ENCODE assay signal across 19 mouse cellular contexts in genomic region chr1:144075991-144076390, GRCm38 (mm10).
DNase-seq lines count a peak whose midpoint lies in the region; ATAC-seq lines count a peak whose summit lies in the region.
"Had no signal": no experiment of that assay in that cellular context is flagged by ENCODE, and none has a peak within 500 bp of the region (broad histone marks: within the 10 kb centered on the region; RNA-seq: fewer than 3 reads in every experiment).

No protein-coding gene starts in this region.

- no peaks in the 10 kb centered on the region for H3K9me3 ChIP-seq in hindbrain, embryonic 16.5 days (ENCODE audit: control insufficient read depth, low read length)
- no peaks in the 10 kb centered on the region for H3K9me3 ChIP-seq in hindbrain, embryonic 11.5 days (ENCODE audit: control insufficient read depth, low read length)
- H3K9me3 ChIP-seq: embryonic facial prominence, embryonic 15.5 days; forebrain, embryonic 13.5 days; hindbrain, embryonic 15.5 days; lung, embryonic 15.5 days had no signal

- no peak overlapping the region for H3K9ac ChIP-seq in hindbrain, embryonic 16.5 days (ENCODE audit: low read depth, low read length)
- no peak overlapping the region for H3K9ac ChIP-seq in hindbrain, embryonic 11.5 days (ENCODE audit: low read depth, low read length)
- H3K9ac ChIP-seq: embryonic facial prominence, embryonic 15.5 days; forebrain, embryonic 13.5 days; hindbrain, embryonic 15.5 days; lung, embryonic 15.5 days had no signal

- H3K4me1 ChIP-seq in hindbrain, embryonic 16.5 days (ENCODE audit: control insufficient read depth, insufficient read depth, low read depth, low read length) = no peaks in the 10 kb centered on the region
- no peaks in the 10 kb centered on the region for H3K4me1 ChIP-seq in hindbrain, embryonic 11.5 days (replicated peaks; ENCODE audit: control insufficient read depth, insufficient read depth, low read length)
- H3K4me1 ChIP-seq: embryonic facial prominence, embryonic 15.5 days; forebrain, embryonic 13.5 days; hindbrain, embryonic 15.5 days; lung, embryonic 15.5 days had no signal

- 93% methylated on average over 4 of the region's 4 CpGs for WGBS in hindbrain, embryonic 16.5 days
- 86% methylated on average over 4 of the region's 4 CpGs for WGBS in hindbrain, embryonic 11.5 days

- H3K27ac ChIP-seq in hindbrain, embryonic 16.5 days (ENCODE audit: low read depth, low read length) = no peak overlapping the region
- no peak overlapping the region for H3K27ac ChIP-seq in hindbrain, embryonic 11.5 days (ENCODE audit: low read depth, low read length)
- H3K27ac ChIP-seq: embryonic facial prominence, embryonic 15.5 days; forebrain, embryonic 13.5 days; hindbrain, embryonic 15.5 days; lung, embryonic 15.5 days; macrophage had no signal

- H3K36me3 ChIP-seq in hindbrain, embryonic 16.5 days (ENCODE audit: control insufficient read depth, insufficient read depth, low read length) = no peaks in the 10 kb centered on the region
- no peaks in the 10 kb centered on the region for H3K36me3 ChIP-seq in hindbrain, embryonic 11.5 days (ENCODE audit: control insufficient read depth, insufficient read depth, low read length)
- H3K36me3 ChIP-seq: embryonic facial prominence, embryonic 15.5 days; hindbrain, embryonic 15.5 days; lung, embryonic 15.5 days had no signal

- no peak overlapping the region for H3K4me2 ChIP-seq in hindbrain, embryonic 16.5 days (ENCODE audit: low read length)
- H3K4me2 ChIP-seq in hindbrain, embryonic 11.5 days (replicated peaks; ENCODE audit: low read depth, low read length) = no peak overlapping the region
- H3K4me2 ChIP-seq: embryonic facial prominence, embryonic 15.5 days; forebrain, embryonic 13.5 days; hindbrain, embryonic 15.5 days; lung, embryonic 15.5 days had no signal

- ATAC-seq in common myeloid progenitor, adult 5-6 weeks (replicated peaks; ENCODE audit: low read depth, poor library complexity, severe bottlenecking) = peak; percentile 96
- ATAC-seq in hematopoietic stem cell, adult 5-6 weeks (replicated peaks in 1 of 2; ENCODE audit: insufficient read depth in 1 of 2, low FRiP score in 2 of 2, low TSS enrichment in 1 of 2, low read depth in 1 of 2, poor library complexity in 2 of 2, severe bottlenecking in 2 of 2) = peak; percentile 17 to 51; a peak in 2 of 4 replicates
- no peak for ATAC-seq in hindbrain, embryonic 16.5 days
- ATAC-seq in hindbrain, embryonic 11.5 days (ENCODE audit: low FRiP score) = no peak
- ATAC-seq: forebrain, embryonic 13.5 days had no signal

- no peaks in the 10 kb centered on the region for H3K27me3 ChIP-seq in hindbrain, embryonic 16.5 days (replicated peaks; ENCODE audit: control insufficient read depth, insufficient read depth, low read length)
- H3K27me3 ChIP-seq in hindbrain, embryonic 11.5 days (ENCODE audit: control insufficient read depth, insufficient read depth, low read length) = no peaks in the 10 kb centered on the region
- H3K27me3 ChIP-seq: embryonic facial prominence, embryonic 15.5 days; forebrain, embryonic 13.5 days; hindbrain, embryonic 15.5 days; lung, embryonic 15.5 days had no signal

- no peak overlapping the region for H3K4me3 ChIP-seq in hindbrain, embryonic 16.5 days (ENCODE audit: low read length)
- no peak overlapping the region for H3K4me3 ChIP-seq in hindbrain, embryonic 11.5 days (ENCODE audit: low read depth, low read length)
- H3K4me3 ChIP-seq: embryonic facial prominence, embryonic 15.5 days; forebrain, embryonic 13.5 days; hindbrain, embryonic 15.5 days; lung, embryonic 15.5 days had no signal

- DNase-seq in 3T3-L1 (ENCODE audit: low read depth, low spot score) = peak; percentile 25
- DNase-seq in CD4-positive helper T cell, adult 2 months (ENCODE audit: low read depth, low spot score) = peak; percentile 66
- no peak for DNase-seq in thymus, postnatal 36 days
- DNase-seq in hindbrain, embryonic 11.5 days (ENCODE audit: low spot score) = no peak
- DNase-seq in frontal cortex, postnatal 36 days (ENCODE audit: low spot score in 2 of 2) = no peak
- DNase-seq: cerebellum, postnatal 10 days; embryo, embryonic 11 days; kidney, adult 18-20 months; layer of hippocampus, postnatal 36 days; liver; midbrain, embryonic 14.5 days had no signal

Comparison
In these comparisons a context has a peak if more than half of its experiments do, and no peak if none do; other contexts are left out.
1. DNase-seq: peak in 3T3-L1 (single experiment) and CD4-positive helper T cell, adult 2 months (single experiment); none in thymus, postnatal 36 days (0 of 2), hindbrain, embryonic 11.5 days (single experiment) and frontal cortex, postnatal 36 days (0 of 2).
2. ATAC-seq: peak in common myeloid progenitor, adult 5-6 weeks (single experiment) and hematopoietic stem cell, adult 5-6 weeks (2 of 2); none in hindbrain, embryonic 16.5 days (single experiment) and hindbrain, embryonic 11.5 days (single experiment).